Mouse (Mus musculus) megakaryocyte, embryonic 14.5 days (primary cell): ENCODE data around the gene Tmem175. TPM values are rescaled to one million over a fixed set of nuclear protein-coding genes. Genes with fewer than 3 reads are reported as not detected.

Experiments
- H3K27me3 ChIP-seq: replicated peaks from 2 replicates; pipeline ENCODE3; 2012; ENCODE audit warnings: inconsistent platforms
- H3K36me3 ChIP-seq: replicated peaks from 2 replicates; pipeline ENCODE3; 2012; ENCODE audit warnings: low read length, inconsistent platforms, mixed read lengths
- H3K4me1 ChIP-seq: 2 replicates; pipeline ENCODE4 v1.6.1; 2012; ENCODE audit warnings: inconsistent platforms
- H3K4me3 ChIP-seq: replicated peaks from 2 replicates; pipeline ENCODE3; 2012; ENCODE audit warnings: moderate library complexity, mild to moderate bottlenecking, inconsistent platforms
- H3K9me3 ChIP-seq: 2 replicates; pipeline ENCODE4 v1.6.1; 2012; ENCODE audit warnings: inconsistent platforms
- FLI1 ChIP-seq: IDR thresholded peaks from 2 replicates; pipeline ENCODE4 v1.6.1; 2012; ENCODE audit warnings: low read length, inconsistent platforms, mixed read lengths
- GATA1 ChIP-seq: IDR thresholded peaks from 3 replicates; pipeline ENCODE4 v1.6.1; 2012; ENCODE audit warnings: mixed read lengths, low read length, inconsistent platforms, borderline replicate concordance
- polyA plus RNA-seq: library from polyadenylated mRNA; stranded (reverse); fragments of >175 nt; gene quantifications from 2 replicates; pipeline ENCODE4 v1.2.3, GENCODE M21; 2012; ENCODE audit warnings: low replicate concordance; ENCODE audit not compliant: insufficient read depth

Tmem175 gene
- polyA plus RNA-seq, 1 experiment, result 2.8 TPM

GRCm38 (mm10) chr5:108667370-108667769, 37.8 kb downstream of the Tmem175 start:
- peaks cover 49% of the 10 kb centered on the region for H3K4me1 ChIP-seq
- peaks cover 15% of the 10 kb centered on the region for H3K36me3 ChIP-seq
- no peaks in the 10 kb centered on the region for H3K9me3 ChIP-seq
- no peak overlapping the region for H3K4me3 ChIP-seq
- no peak for TF ChIP-seq GATA1
- no peak for TF ChIP-seq FLI1
- H3K27me3 ChIP-seq, result no peaks in the 10 kb centered on the region

- TF ChIP-seq GATA1 (no peak), FLI1 (no peak)
- H3K9me3 ChIP-seq, result no peaks in the 10 kb centered on the region
- H3K36me3 ChIP-seq, result peaks cover 26% of the 10 kb centered on the region
- H3K4me3 ChIP-seq, result peak overlapping the region; percentile 95
- H3K27me3 ChIP-seq, result no peaks in the 10 kb centered on the region
- peaks cover 49% of the 10 kb centered on the region for H3K4me1 ChIP-seq
These were observed 38.9 kb downstream of the Tmem175 start for GRCm38 (mm10) chr5:108668387-108668932.

GRCm38 (mm10) chr5:108668977-108669936, 39.7 kb downstream of the Tmem175 start, which contains the start of gene Dgkq:
TSS of gene Dgkq (minus strand) at chr5:108669672.
- H3K27me3 ChIP-seq, result no peaks in the 10 kb centered on the region
- H3K9me3 ChIP-seq, result no peaks in the 10 kb centered on the region
- TF ChIP-seq GATA1 (no peak), FLI1 (no peak)
- H3K36me3 ChIP-seq, result peaks cover 30% of the 10 kb centered on the region
- peak within 1 kb of the TSS; percentile 95 for H3K4me3 ChIP-seq
- H3K4me1 ChIP-seq, result peaks cover 47% of the 10 kb centered on the region

GRCm38 (mm10) chr5:108669986-108670385, 40.4 kb downstream of the Tmem175 start:
- Histone ChIP-seq H3K9me3 (no peaks in the 10 kb centered on the region), H3K36me3 (peaks cover 30% of the 10 kb centered on the region), H3K4me3 (peak overlapping the region; percentile 95), H3K4me1 (peaks cover 40% of the 10 kb centered on the region), H3K27me3 (no peaks in the 10 kb centered on the region)
- no peak for TF ChIP-seq FLI1
- no peak for TF ChIP-seq GATA1

GRCm38 (mm10) chr5:108670785-108671184, 41.2 kb downstream of the Tmem175 start:
- Histone ChIP-seq H3K4me3 (no peak overlapping the region), H3K9me3 (no peaks in the 10 kb centered on the region), H3K27me3 (no peaks in the 10 kb centered on the region), H3K4me1 (peaks cover 39% of the 10 kb centered on the region), H3K36me3 (peaks cover 30% of the 10 kb centered on the region)
- TF ChIP-seq GATA1, result no peak; the same call in 2 of the 3 replicates
- no peak for TF ChIP-seq FLI1

- no peak overlapping the region for H3K4me3 ChIP-seq
- peaks cover 36% of the 10 kb centered on the region for H3K4me1 ChIP-seq
These were observed 42.2 kb downstream of the Tmem175 start for GRCm38 (mm10) chr5:108671757-108672156.

GRCm38 (mm10) chr5:108674624-108675023, 45.1 kb downstream of the Tmem175 start:
- Histone ChIP-seq H3K4me1 (peaks cover 24% of the 10 kb centered on the region), H3K36me3 (peaks cover 30% of the 10 kb centered on the region), H3K4me3 (no peak overlapping the region), H3K27me3 (no peaks in the 10 kb centered on the region), H3K9me3 (no peaks in the 10 kb centered on the region)
- TF ChIP-seq FLI1, result no peak
- no peak for TF ChIP-seq GATA1

More at GRCm38 (mm10) chr5:108671757-108672156, 42.2 kb downstream of the Tmem175 start:
- TF ChIP-seq GATA1 (no peak), FLI1 (no peak)
- no peaks in the 10 kb centered on the region for H3K27me3 ChIP-seq
- no peaks in the 10 kb centered on the region for H3K9me3 ChIP-seq
- peaks cover 30% of the 10 kb centered on the region for H3K36me3 ChIP-seq

- no peaks in the 10 kb centered on the region for H3K9me3 ChIP-seq
- H3K4me3 ChIP-seq, result no peak within 1 kb of the TSS
- no peaks in the 10 kb centered on the region for H3K27me3 ChIP-seq
- H3K36me3 ChIP-seq, result peaks cover 35% of the 10 kb centered on the region
- TF ChIP-seq FLI1 (no peak), GATA1 (no peak)
- peaks cover 19% of the 10 kb centered on the region for H3K4me1 ChIP-seq
These were observed 45.8 kb downstream of the Tmem175 start, which contains the start of gene Slc26a1 for GRCm38 (mm10) chr5:108675251-108675816. TSS of gene Slc26a1 (minus strand) at chr5:108675569.

- Histone ChIP-seq H3K9me3 (no peaks in the 10 kb centered on the region), H3K4me1 (peaks cover 17% of the 10 kb centered on the region), H3K4me3 (no peak overlapping the region), H3K36me3 (peaks cover 38% of the 10 kb centered on the region), H3K27me3 (no peaks in the 10 kb centered on the region)
- no peak for TF ChIP-seq GATA1
- TF ChIP-seq FLI1, result no peak
These were observed 47.4 kb downstream of the Tmem175 start for GRCm38 (mm10) chr5:108676772-108677498.
